Mouse (Mus musculus): Measurements from ENCODE around the gene Npy. TPM values are rescaled to one million over a fixed set of nuclear protein-coding genes. Genes with fewer than 3 reads are reported as not detected.

The Npy gene
- polyA plus RNA-seq, 1 experiment from 2014 or later: not detected

DNA sequence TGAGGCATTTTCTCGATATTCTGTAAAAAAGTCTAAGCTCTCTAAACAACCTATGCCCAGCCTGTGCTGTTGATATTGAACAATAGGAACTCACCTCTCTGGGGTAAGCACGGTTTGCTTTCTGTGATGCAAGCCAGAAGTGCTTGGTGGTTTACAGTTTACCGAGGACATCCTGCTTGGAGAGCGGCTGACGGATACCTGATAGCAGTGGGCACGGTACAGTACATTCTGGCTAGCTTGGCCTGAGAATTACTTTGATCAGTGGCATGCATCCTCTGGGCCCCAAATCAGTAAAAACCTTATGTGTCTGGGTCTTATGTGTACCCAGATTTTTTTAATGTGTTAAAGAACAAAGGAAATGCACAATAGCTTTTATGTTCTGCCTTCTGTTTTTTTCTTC, 45.1 kb downstream of the Npy start:
- no peaks in the 10 kb centered on the region for H3K9me3 ChIP-seq (ENCODE audit: control insufficient read depth, low read length)
- no peak overlapping the region for H3K4me2 ChIP-seq
- no peak overlapping the region for H3K27ac ChIP-seq (ENCODE audit: low read depth, low read length)
- H3K4me1 ChIP-seq (replicated peaks; ENCODE audit: control insufficient read depth, insufficient read depth, low read length): no peaks in the 10 kb centered on the region
- DNase-seq (ENCODE audit: low spot score) (no peak), ATAC-seq (replicated peaks; ENCODE audit: low FRiP score) (no peak)
- no peaks in the 10 kb centered on the region for H3K36me3 ChIP-seq (ENCODE audit: control insufficient read depth, insufficient read depth, low read length)
- 68% methylated on average over 6 of the region's 6 CpGs for WGBS
- H3K27me3 ChIP-seq (replicated peaks; ENCODE audit: control insufficient read depth, insufficient read depth, low read length): no peaks in the 10 kb centered on the region
- H3K4me3 ChIP-seq (ENCODE audit: low read depth, low read length): no peak overlapping the region
- H3K9ac ChIP-seq (ENCODE audit: low read depth, low read length): no peak overlapping the region

DNA sequence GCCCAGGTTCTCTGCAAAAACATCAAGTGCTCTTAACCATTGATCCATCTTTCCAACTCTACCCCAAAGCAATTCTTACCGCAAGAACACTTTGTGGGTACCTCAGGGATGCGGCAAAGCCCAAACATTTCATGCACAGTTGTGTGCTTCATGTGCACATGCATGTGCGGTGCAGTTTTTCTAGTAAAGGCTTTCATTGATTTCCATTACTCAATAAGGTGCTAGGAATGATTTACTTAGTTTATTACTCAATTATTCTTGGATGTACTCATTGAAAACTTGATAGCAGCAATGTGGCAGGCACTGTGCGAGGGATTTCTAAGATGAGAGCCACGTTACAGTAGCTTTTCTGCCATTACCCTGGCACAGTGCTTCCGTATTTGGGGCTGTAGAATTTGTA, 48.6 kb downstream of the Npy start:
- ATAC-seq (replicated peaks; ENCODE audit: low FRiP score) (no peak), DNase-seq (ENCODE audit: low spot score) (no peak)
- no peak overlapping the region for H3K4me2 ChIP-seq
- 90% methylated on average over 6 of the region's 6 CpGs for WGBS
- H3K9me3 ChIP-seq (ENCODE audit: control insufficient read depth, low read length): no peaks in the 10 kb centered on the region
- no peaks in the 10 kb centered on the region for H3K27me3 ChIP-seq (replicated peaks; ENCODE audit: control insufficient read depth, insufficient read depth, low read length)
- H3K36me3 ChIP-seq (ENCODE audit: control insufficient read depth, insufficient read depth, low read length): no peaks in the 10 kb centered on the region
- no peaks in the 10 kb centered on the region for H3K4me1 ChIP-seq (replicated peaks; ENCODE audit: control insufficient read depth, insufficient read depth, low read length)
- no peak overlapping the region for H3K9ac ChIP-seq (ENCODE audit: low read depth, low read length)
- no peak overlapping the region for H3K4me3 ChIP-seq (ENCODE audit: low read depth, low read length)
- no peak overlapping the region for H3K27ac ChIP-seq (ENCODE audit: low read depth, low read length)

DNA sequence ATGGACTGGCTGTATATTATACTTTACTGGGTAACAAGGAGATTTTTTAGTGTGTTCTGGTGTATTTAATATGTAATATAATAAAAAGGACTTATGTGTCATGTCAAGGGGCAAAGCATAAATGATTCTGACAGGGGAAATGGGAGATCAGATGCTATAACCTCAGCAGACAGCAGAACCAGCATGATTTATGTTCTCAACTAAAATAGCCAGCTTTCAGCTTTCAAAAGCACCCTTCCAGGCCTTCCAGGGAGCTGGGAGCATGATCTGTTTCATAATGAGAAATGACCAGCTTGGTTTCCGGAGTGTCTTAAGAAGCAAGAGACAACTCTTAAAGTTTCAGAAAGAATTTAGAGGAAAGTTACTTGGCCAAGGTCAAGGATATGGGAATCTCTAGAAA, 51.0 kb downstream of the Npy start:
- no peak overlapping the region for H3K9ac ChIP-seq (ENCODE audit: low read depth, low read length)
- no peaks in the 10 kb centered on the region for H3K36me3 ChIP-seq (ENCODE audit: control insufficient read depth, insufficient read depth, low read length)
- H3K4me2 ChIP-seq: no peak overlapping the region
- no peak overlapping the region for H3K4me3 ChIP-seq (ENCODE audit: low read depth, low read length)
- DNase-seq (ENCODE audit: low spot score) (no peak), ATAC-seq (replicated peaks; ENCODE audit: low FRiP score) (no peak)
- no peak overlapping the region for H3K27ac ChIP-seq (ENCODE audit: low read depth, low read length)
- H3K4me1 ChIP-seq (replicated peaks; ENCODE audit: control insufficient read depth, insufficient read depth, low read length): no peaks in the 10 kb centered on the region
- H3K9me3 ChIP-seq (ENCODE audit: control insufficient read depth, low read length): no peaks in the 10 kb centered on the region
- H3K27me3 ChIP-seq (replicated peaks; ENCODE audit: control insufficient read depth, insufficient read depth, low read length): no peaks in the 10 kb centered on the region
- 61% methylated on average over 1 of the region's 1 CpGs for WGBS

DNA sequence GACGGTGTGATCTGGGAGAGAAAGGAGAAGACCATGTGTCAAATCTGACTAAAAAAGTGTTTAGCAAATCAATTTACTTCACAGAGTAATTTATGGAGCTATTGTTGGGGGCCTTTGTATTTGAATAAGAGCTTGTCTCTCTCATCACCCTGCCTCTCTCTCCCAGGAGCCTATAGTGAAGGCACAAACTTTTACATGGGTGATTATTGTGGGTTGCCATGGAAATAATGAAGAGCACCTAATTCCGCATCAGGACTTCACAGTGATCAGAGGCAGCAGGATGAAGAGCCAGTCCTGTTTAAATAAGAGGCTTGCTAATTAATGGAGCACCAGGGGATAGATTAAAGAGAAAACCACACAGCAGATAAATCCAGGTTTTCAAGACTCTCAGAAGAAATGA, 52.6 kb downstream of the Npy start:
- DNase-seq (ENCODE audit: low spot score) (no peak), ATAC-seq (replicated peaks; ENCODE audit: low FRiP score) (no peak)
- H3K27me3 ChIP-seq (replicated peaks; ENCODE audit: control insufficient read depth, insufficient read depth, low read length): no peaks in the 10 kb centered on the region
- 76% methylated on average over 2 of the region's 2 CpGs for WGBS
- no peaks in the 10 kb centered on the region for H3K36me3 ChIP-seq (ENCODE audit: control insufficient read depth, insufficient read depth, low read length)
- H3K9me3 ChIP-seq (ENCODE audit: control insufficient read depth, low read length): no peaks in the 10 kb centered on the region
- no peak overlapping the region for H3K27ac ChIP-seq (ENCODE audit: low read depth, low read length)
- H3K4me1 ChIP-seq (replicated peaks; ENCODE audit: control insufficient read depth, insufficient read depth, low read length): no peaks in the 10 kb centered on the region
- no peak overlapping the region for H3K4me2 ChIP-seq
- no peak overlapping the region for H3K4me3 ChIP-seq (ENCODE audit: low read depth, low read length)
- H3K9ac ChIP-seq (ENCODE audit: low read depth, low read length): no peak overlapping the region

DNA sequence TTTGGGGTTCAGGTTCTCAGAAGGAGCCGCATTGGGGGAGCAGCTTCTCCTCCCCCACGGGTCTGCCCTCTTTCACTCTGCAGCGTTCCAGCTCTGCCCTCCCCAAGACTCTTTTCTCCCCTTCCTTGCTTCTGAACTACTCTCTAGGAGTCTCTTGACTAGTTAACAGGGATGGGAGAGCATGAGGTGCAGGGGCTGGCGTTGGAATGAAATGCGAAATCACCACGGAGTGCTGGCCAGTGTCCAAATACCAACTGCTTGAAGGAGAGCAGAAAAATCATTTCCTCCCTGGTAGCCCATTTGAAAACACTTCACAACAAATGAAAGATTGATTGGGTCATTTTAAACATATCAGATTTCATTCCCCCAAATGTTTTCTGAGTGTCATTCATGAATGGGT, 53.3 kb downstream of the Npy start:
- no peak overlapping the region for H3K27ac ChIP-seq (ENCODE audit: low read depth, low read length)
- H3K36me3 ChIP-seq (ENCODE audit: control insufficient read depth, insufficient read depth, low read length): no peaks in the 10 kb centered on the region
- 76% methylated on average over 6 of the region's 6 CpGs for WGBS
- H3K9ac ChIP-seq (ENCODE audit: low read depth, low read length): no peak overlapping the region
- ATAC-seq (replicated peaks; ENCODE audit: low FRiP score) (no peak), DNase-seq (ENCODE audit: low spot score) (no peak)
- no peaks in the 10 kb centered on the region for H3K9me3 ChIP-seq (ENCODE audit: control insufficient read depth, low read length)
- H3K4me2 ChIP-seq: no peak overlapping the region
- H3K4me3 ChIP-seq (ENCODE audit: low read depth, low read length): no peak overlapping the region
- H3K4me1 ChIP-seq (replicated peaks; ENCODE audit: control insufficient read depth, insufficient read depth, low read length): no peaks in the 10 kb centered on the region
- no peaks in the 10 kb centered on the region for H3K27me3 ChIP-seq (replicated peaks; ENCODE audit: control insufficient read depth, insufficient read depth, low read length)
